Mouse (Mus musculus): ENCODE results near the gene Vcan. TPM values are rescaled to one million over a fixed set of nuclear protein-coding genes. Genes with fewer than 3 reads are reported as not detected.
"Not testable (repeated sequence)": the region's sequence is repeated elsewhere in the genome, so short reads cannot be mapped to it uniquely, and the experiment has no call there.

Gene Vcan
- 10 to 100 TPM; 13.7 to 20.0 TPM for total RNA-seq (2021)

DNA sequence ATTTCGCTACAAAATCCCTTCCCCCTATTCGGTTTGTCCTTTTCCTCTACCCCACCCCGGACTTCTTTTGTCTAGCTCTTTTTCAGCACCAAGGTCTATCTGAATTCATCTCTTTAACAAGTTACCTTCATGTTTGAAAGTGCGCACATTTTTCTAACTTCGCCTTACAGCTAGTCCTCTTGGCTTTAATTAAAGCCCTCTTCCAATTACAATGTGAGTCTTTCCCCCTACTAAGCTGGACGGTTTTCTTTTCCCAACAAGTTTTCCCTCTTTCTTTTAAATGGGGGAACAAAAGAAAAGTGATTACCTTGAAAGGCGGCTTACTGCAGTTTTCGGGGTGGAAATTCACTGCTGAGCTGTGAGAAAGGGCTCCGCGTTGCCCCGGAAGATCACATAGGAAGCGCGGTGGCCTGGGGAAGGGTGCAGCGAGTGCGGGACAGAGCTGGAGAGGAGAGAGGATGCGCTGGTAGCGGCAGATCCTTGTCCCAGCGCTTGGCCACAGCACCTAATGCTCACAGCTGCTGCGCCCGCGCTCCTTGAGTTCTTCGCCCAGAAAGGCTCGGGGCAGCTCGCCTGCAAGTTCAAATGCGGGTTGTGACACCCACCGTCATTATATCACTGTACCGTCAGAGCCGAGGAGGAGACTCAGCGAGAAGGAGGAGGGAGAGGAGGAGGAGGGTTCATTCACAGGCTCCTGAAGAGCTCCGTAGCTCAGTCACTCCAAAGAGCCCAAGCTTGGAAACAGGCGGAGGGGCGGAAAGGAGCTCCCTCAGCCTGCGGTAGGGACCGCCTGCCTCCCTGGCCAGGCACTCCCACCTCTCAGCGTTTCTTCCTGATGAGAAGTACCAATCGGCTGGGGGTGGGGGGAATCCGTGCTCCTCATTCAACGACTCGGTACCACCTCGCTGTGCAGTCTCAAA is at the start of gene Vcan:
Gene Vcan (minus strand): TSS at position 744 of the 920 bp plus-strand sequence.
- peak; percentile 23 to 29 for DNase-seq

DNA sequence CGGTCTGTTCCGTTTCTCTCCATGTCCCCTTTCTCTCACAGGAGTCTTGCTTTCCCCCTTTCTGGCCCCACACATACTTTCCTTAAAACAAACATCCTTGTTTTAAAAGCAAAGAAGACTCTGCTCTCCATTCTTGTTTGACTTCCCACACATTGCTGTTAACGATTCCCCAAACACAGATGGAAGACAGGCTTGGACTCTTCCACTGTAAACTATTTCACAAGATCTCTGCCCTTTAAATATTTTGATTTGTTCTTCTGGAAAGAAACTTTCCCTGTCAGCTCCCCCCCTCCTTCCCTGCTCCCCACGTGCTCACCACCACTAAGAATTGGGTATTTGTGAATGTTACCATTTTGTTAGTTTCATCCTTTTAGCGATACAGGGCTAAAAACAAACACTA is 49.2 kb upstream of the Vcan start:
- no peak for DNase-seq

DNA sequence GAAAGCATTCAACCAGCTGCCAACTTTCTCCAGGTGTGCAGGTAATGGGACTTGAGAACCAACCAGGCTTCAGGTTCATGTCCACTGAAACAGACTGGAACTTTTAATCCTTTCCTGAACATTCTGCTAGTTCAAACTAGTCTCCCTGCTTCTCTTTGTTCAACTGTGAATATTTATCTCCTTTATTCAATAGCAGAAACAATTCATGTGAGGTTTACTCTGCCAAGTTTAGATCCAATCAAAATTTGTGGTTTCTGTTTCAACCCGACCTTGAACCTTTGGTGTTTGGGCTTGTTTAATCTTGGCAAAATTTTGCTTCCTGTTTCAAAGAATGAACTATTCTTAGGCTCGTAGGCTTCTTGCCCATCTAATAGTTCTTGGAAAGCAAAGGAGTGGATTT is 40.6 kb upstream of the Vcan start:
- no peak for DNase-seq

DNA sequence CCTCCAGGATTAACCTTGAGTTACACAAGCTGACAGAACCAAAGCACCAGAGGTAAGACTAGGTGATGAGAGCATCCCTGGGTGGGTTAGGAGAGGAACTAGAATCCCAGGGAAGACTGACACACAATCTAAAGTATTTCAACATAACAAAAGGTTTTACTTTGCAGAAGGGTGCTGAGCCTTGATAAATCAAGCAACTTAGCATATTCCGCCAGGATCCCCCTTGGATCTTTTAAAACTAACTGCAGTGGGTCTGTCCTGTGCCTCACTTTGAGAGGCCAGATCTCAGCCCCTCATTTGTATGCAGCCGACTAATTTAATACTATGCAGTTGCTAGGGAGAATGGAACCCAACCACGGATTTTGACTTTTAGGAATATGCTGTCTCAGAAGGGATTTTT is 38.0 kb upstream of the Vcan start:
- DNase-seq, result no peak

DNA sequence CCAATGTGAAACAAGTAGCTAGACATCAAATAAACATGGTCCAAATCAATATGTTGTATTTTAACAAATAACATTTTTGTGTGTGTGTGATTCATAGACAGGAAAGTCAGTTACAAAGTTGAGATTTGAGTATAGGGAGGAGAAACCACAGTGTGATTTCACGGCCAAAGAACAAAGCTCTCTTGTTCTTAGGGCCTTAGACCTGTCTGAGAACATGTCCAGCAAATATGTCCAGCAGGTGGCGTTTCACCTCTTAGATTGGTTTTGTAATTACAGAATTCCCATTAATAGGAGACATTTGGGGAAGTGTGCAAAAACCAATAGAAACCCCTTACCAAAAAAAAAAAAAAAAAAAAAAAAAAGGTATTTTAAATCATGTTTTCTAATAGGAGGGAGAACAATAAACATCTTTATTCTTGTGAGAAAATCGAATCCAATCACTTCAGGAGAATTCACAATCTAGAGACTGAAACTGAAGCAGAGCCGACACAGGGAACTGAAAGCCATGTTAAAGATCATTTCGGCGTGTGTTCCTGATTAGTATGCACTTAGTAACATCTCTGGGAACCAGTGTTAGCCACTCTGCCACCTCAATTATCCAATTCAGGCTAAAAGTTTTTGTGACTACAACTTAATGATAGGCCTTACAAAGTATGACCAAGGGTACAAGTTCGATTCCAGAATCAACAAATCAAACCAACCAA is 37.1 kb upstream of the Vcan start:
- peak; percentile 13 to 43 for DNase-seq

DNA sequence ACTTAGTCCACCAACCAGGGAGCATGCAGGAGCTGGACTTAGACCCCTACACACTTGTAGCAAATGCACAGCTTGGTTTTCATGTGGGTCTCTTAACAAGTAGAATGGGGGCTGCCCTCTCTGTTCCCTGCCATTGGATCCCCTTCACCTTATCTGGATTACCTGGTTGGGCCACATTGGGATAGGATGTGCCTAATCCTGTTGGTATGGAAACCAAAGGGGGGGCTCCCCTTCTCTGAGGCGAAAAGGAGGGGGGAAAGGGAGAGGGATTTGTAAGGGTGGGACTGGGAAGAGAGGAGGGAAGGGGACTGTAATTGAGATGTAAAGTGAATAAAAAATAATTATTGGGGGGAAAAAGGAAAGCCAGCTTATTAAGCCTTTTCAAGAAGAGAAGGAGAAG is 35.5 kb upstream of the Vcan start:
- DNase-seq, result no peak

DNA sequence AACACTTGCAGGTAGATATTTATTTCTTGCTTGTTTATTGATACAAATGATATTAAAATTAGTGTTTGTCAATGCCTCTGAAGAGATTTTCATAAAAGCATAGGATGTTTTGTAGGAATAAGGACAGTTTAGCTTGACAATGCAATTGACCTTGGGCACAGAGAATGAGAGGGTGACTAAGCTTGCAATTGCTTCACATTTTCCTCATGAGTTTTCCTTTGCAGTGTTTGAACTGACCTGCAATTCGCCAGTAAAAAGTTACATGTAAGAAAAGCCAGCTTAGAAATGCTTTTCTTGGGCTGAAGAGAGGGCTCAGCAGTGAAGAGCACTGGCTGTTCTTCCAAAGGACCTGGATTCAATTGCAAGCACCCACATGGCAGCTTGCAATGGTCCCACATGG is 34.8 kb upstream of the Vcan start:
- no peak for DNase-seq

DNA sequence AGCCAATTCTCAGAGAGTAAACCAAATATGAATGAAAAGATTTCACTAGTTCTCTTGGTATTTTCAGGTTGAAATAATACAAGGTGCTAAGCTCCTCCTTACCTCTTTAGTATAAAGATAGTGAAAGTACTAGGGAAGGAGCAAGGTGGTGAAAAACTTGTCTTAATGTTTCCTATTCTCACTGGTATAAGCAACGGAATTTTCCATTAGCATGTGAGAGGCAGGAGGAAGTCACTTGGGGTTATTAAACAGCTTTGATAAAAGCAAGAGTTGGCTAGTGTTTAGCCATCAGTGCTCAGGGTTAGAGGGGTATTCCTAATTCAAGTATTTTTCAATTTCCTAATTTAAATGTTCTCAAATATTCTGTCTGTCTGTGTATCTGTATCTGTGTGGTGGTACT is 24.2 kb upstream of the Vcan start:
- DNase-seq, result no peak

DNA sequence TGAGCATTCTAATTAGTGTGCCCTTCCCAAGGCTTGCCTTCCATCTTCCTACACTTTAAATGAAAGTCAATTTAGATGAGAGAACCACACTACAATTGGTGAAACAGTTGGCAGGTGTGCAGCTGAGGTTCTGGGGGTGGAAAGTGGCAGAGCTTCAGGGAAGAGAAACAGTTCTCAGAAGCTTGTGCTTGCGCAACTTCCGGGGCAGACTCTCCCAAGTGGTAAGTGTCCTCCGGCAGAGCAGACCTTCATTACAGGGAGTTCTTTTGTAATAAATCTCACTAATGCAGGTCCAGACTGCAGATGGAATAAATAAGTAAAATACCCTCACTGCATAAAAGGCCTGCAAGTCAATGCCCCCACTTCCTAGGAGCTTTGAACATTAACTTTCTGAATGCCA is 23.7 kb upstream of the Vcan start:
- DNase-seq, result no peak

DNA sequence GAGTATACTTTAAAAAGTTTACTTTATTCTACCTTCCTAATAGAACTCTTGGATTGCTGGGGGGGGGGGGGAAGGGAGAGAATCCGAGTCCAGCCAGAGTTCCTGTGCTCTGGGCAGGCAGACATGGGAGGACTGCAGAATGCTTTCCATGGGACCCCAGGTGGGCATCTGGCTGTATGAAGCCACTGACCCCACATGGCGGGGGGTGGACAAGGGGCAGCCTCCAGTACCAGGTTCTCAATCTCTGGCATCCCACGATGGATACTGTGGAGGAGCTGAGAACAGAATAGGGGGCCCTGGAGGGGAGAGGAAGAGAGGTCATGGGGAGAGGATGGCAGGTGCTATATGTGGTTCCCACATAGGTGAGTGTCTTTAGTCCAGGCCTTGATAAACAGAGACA is 20.0 kb upstream of the Vcan start:
- no peak for DNase-seq

DNA sequence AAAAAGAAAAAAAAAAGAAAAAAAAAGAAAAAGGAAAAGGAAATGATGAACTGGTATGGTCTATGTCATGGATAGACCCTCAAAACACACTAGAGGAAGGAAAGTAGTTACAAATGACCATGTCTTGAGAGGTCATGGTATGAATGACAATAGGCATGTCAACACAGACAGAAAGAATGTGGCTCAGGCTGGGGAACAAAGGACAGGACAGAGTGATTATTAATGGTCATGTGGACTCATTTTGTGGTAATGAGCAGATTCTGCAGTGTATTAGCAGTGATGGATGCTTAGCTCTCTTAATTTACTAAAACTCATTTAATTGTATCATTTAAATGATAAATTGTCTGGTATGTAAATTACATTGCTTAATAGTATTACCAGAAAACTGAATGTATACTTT is 14.0 kb upstream of the Vcan start:
- DNase-seq, result no peak

DNA sequence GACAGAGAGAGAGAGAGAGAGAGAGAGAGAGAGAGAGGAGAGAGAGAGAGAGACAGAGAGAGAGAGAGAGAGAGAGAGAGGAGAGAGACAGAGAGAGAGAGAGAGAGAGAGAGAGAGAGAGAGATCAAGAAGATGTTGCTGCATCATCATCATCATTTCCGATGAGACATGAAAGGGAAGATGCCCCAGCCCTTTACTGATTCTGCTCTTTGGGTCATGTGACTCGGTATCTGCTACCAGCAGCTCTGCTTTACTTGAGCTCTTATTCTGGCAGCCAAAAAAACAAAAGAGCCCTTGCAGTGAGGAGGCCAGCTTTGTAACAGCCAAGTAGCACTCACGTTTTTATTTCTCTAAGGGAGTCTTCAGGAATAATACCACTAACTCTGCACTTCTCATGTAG is 8.3 kb upstream of the Vcan start:
- not testable (repeated sequence) for DNase-seq

DNA sequence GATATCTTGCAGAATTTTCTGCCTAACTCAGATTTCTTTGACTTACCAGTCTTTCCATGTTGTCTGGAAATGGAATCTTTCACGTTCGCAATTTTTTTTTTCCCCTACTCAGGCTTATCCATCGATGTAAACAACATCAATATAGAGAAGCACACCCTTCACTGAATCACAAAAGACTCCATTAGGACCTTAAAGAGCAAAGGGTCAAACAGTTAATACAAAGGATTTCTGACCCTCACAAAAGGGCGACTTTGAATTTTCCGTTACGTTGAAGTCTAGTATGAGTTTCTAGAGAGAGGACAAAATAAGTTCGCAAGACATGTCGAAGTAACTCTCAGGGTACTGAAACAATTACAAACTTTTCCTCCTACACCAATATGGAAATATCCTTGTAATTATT is 892 bp upstream of the Vcan start:
- no peak for DNase-seq

DNA sequence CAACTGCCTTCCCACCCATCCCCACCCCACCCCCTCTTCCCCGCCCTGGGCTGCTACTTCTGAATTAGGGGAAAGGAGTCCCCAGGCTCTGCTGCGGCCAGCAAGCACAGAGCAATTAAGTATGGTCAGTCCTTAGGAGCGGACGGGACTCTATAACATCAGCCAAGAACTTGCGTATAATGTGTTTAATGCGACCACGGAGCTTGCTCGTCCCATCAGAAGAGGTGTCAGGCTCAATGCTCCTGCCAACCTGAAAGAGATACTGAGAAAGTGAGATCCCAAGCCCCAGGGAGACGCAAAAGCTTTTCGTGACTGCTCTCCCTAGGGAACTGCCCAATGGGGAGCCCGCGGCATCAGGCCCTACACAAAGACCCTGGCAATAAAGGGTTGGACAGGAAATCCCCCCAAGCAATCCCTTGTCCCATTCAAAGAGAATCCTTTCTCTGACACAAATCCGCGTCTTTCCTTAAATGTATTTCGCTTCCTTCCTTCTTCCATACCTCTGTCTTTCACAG is 434 bp upstream of the Vcan start:
- no peak for DNase-seq

DNA sequence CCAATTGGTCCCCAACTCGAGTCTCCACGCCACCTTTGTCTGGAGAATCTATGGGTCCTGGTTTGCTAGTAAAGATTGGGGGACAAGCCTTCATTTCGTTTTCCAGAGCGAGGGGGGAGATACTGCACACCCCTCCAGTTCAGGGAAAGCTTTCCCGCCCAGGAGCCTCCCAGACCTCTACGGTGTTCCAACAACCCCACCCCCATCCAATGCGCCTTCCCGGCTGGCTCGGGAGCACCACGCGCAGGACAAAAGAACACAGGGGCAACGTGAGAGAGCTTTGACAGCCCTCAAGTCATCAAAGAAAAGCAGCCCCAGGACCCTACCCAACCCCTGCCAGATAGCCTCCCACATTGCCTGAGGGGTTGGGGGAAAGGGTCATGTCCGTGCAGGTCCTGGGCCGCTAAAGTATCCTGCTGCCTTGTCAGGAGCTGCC is 1.2 kb downstream of the Vcan start:
- peak in 1 of 2 experiments; percentile 4 for DNase-seq

DNA sequence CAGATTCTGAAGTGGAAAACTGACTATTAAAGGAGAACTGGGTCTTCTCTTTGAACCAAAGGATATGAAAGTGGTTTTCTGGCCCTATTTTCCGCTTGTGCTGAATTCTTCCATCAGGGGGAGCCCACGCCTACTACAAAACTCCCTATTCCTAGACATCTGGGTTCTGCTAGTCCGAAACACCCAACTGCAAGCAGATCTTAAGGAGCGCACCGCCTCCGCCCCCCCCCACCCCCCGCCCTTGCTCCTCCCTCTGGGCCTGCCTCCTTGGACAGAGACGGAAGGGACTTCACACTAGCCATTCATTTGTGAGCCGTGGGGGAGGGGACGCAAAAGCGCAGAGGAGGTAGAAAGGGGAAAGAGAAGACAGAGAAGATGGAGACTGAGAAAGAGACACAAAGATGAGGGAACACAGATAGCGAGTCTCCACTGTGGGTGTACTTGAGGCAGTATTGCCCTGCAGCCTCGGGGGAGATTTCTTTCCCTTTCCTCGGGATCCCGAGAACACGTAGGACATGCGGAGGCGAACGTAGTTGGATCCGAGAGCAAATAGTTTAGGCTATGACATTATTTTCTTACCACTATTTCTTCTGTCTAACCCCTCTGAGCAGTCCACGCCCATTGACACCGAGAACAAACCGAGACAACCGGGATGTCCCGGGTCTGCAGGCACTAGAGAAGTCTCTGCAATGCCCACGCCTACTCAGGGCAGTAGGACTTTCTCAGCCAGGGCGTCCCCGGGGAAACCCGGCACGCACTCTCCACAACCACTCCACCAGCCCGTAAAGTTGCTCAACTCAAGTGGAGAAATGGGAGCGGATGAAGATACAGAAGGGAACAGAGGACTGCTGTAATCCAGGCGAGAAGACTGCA is 1.8 kb downstream of the Vcan start:
- peak; percentile 47 to 58 for DNase-seq

DNA sequence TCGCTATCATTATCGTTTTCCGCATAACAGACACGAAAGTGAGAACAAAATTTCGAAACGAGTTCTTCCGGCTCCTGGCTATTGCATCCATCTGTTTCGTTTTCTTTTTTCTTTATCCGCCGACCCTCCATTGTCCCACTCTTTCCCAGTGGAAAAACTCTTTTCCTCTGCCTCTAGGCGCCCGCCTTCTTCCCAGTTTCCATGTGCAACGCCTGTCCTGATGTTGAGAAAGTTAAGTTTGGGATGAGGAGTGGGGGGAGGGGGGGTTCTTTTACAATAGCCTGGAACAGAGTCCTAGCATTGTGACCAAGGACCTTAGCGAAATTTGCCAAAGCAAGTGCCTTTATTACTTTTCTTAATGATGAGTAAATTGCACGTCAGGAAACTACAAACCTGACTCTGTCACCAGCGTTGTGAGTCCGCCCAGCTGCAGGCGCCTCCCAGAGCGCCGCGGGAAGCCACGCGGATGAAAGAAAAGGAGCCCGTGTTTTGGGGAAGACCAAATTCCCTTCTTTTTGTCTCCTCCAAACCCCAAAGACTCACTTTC is 2.5 kb downstream of the Vcan start:
- no peak for DNase-seq

DNA sequence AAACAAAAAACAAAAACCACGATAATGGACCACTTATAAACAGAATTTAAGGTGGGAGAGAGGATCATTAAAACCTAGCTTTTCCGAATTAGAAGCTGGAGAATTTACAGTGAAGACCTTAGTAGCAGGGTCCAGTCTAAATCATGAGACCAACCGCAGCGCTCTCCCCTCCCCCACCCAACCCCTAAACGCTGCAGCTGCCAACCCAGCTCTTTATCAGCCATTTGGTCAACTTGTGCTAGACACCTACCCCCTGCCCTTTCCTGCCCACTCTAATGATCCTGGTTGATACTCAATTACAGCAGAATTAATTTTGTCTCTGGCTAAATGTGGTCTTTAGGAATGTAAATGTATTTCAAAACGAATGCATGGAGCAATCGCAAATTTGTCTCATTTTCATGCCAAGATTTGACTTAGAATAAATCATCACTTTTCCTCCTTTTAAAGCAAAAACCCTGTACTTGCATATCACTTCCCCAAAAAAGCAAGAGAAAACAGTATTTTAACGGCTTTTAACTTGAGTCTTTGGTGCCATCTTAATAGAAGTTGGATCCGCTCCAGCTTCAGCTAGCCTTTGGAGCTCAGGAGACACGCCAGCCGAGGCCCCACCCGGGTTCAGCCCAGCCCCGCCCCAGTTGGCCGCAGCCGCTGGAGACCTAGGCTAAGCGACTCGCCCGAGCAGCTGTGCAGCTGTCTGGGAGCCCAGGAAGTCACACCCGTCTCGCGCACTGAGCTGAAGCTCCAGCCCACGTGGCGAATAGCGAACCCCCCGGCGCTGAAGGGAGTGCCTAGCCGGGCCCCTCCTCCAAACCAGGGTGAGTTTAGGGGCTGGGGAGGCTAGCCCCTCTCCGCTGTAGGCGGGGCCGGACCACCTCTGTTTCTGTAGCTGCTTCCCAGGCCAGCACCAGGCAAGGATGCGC is 3.3 kb downstream of the Vcan start:
- DNase-seq, result peak; percentile 53 to 55

DNA sequence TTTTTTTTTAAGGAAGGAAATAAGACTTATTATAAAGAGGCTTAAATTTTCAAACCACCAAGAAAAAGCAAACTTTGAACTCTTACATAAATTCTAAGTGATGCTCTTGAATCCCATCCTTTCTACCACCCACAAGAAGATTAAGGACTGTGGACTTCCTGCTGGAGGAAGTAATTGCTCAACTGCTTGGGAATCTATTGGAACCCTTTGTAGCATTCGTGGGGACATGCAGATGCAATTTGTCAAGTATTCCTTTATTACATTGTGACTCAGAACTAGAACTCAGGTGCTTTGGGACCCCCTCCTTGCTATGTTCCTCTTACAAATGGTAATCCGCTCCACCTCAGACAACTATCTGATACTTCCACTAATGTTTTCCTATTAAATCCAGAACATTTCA is 4.0 kb downstream of the Vcan start:
- DNase-seq, result no peak

DNA sequence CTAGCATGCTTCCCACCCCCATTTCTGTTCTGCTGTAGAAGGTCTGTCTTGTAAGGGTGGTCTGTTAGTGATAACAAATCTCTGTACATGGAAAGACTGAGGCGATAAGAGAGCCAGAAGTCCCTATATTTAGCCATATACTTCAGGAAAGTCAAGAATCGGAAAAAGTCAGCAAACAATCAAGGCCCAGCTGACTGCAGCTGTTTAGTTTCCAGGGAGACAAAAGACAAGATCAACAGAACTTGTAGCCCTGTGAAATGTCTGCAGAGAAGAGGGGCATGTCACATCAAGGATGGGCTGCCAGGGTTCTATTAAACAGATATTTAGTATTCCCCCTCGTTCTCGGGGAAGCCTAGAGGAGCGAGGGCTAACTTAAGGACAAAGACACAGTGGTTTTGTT is 7.2 kb downstream of the Vcan start:
- no peak for DNase-seq

DNA sequence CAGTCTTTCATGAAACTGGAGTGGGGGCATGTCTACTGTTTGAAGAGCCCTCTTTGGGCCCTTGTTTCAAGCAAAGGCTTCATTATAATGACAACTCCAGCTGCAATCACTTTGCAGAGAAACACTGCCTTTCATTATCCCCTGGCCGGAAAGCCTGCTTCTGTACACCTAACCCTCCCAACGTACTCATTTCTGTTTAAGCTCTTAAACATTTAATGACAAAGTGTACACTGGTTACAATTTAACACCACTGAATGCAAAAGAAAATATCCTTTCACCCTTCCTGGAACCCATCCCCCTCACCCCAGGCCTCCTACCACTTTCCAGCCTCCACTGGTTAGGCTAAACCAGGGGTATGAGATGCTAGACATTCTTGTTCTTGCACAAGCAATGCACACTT is 15.8 kb downstream of the Vcan start:
- DNase-seq, result no peak
